Mouse (Mus musculus) adipose tissue, adult 10 weeks (tissue): ENCODE measurements around the gene Ddx54. TPM values are rescaled to one million over a fixed set of nuclear protein-coding genes. Genes with fewer than 3 reads are reported as not detected.

Experiments used
- polyA plus RNA-seq: library from polyadenylated mRNA; stranded (reverse); fragments of 350-450 nt; fragmentation: Illumina TruSeq; extraction: RNeasy Lipid Tissue Mini Kit (QIAGEN cat#74804); gene quantifications from one replicate; pipeline ENCODE4 v1.2.3, GENCODE M21; 2014; ENCODE audit warnings: low read depth, low replicate concordance

The Ddx54 gene
- polyA plus RNA-seq, result 24.2 TPM

DNA sequence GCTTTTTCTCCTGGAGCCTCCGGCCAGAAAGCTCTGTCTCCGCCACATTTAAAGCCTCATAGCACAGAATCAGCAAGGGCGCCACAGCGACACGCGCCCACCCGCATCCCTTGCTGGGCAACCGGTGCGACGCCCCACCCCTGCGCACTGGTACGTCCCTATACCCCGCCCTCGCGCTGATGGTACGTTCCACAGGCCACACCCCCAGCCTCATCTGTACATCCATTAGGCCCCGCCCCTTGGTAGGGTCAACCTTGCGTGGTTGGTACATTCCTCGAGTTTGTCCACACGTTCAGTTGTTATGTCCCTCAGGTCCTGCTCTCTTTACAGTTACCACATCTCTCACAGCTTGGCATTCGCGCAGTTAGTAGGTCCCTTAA lies at the start of gene Ddx54, which contains the start of gene Rita1:
Ddx54 (plus strand) TSS at position 298 of the 380 bp plus-strand sequence.
Rita1 (minus strand) TSS at position 148 of the 380 bp plus-strand sequence.

GRCm38 (mm10) chr5:120588569-120589094 lies 23.9 kb upstream of the Ddx54 start, which contains the start of the genes Tpcn1 and Iqcd:
TSS of gene Tpcn1 (minus strand) at chr5:120588673.
TSS of gene Iqcd (plus strand) at chr5:120589016.

DNA sequence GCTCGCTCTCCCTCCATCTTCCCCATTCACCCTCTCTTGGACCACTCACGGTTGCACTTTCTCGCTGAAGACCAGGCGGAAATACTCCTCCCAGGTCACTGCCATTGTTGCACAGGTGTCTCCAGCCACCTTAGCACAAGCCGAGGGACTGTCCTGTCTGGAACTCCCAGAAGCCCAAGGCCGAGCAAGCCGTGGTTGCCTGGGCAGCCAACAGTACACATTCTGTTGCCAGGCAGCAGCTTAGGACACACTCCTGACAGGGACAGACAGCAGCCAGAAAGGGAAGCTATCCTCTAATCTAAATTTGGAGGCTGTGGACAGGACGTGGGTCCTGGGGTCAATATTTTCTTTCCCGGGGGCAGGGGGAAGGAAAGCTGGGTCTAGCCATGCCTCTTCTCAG lies 21.6 kb downstream of the Ddx54 start, which contains the start of gene Cfap73:
Cfap73 (minus strand) TSS at position 105 of the 400 bp plus-strand sequence.

DNA sequence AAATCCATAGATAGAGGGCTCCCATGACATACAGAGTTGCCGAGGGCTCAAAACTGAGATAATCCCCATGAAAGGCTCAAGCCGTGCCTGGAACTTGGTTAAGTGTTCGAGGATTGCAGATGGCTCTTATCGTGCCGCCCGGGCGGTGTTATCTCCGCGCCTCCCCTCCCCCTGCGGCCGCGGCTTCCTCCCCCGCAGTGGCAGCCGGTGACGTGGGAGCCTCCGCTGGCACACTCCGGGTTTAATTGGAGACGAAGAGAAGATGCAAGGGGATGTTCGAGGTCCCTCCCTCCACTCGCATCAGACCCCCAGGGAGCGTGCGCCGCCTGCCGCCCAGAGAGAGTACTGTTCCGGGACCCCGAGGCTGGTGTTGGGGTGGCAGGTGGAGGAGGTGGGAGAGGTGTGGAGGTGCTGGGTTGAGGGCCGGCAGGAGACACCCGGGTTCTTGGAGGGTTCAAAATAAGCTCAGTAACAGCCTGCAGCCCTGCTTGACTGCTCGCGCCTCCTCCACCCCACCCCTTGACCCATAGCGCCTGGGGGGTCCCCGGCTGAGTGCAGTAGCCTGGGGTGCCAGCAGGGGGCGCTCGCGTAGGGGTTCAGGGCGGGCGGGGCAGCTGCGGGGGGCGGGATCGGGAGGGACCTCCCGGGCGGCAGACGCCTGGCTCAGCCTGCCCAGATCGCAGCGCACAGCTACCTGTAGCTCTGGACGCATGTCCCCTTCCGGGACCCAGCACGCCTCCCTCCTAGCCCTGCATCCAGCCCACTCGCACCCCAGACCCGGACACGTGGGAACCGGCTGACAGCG lies 36.2 kb downstream of the Ddx54 start, which contains the start of gene Rasal1:
Rasal1 (plus strand) TSS at position 244 of the 805 bp plus-strand sequence.

Other genes starting within 250 kb of the Ddx54 start
- not detected for gene Lhx5, start 181.0 kb upstream of the Ddx54 start, polyA plus RNA-seq
- gene Sdsl, start 139.9 kb upstream of the Ddx54 start, polyA plus RNA-seq, result 3.7 TPM
- not detected for gene Sds, start 136.2 kb upstream of the Ddx54 start, polyA plus RNA-seq
- 58.7 TPM for gene Plbd2, start 109.1 kb upstream of the Ddx54 start, polyA plus RNA-seq
- 20.8 TPM for gene Slc8b1, start 101.6 kb upstream of the Ddx54 start, polyA plus RNA-seq
- 36.4 TPM for gene Tpcn1, start 24.1 kb upstream of the Ddx54 start, polyA plus RNA-seq
- 7.2 TPM for gene Iqcd, start 23.7 kb upstream of the Ddx54 start, polyA plus RNA-seq
- gene Rita1, start 150 bp upstream of the Ddx54 start, polyA plus RNA-seq, result 10.6 TPM
- 1.8 TPM for gene Cfap73, start 21.5 kb downstream of the Ddx54 start, polyA plus RNA-seq
- gene Rasal1, start 36.1 kb downstream of the Ddx54 start, polyA plus RNA-seq, result 0.52 TPM
- 3.7 TPM for gene Dtx1, start 99.2 kb downstream of the Ddx54 start, polyA plus RNA-seq
- 4.5 TPM for gene Oas2, start 137.1 kb downstream of the Ddx54 start, polyA plus RNA-seq
- gene Oas3, start 164.9 kb downstream of the Ddx54 start, polyA plus RNA-seq, result 0.41 TPM
- gene Oas1e, start 182.8 kb downstream of the Ddx54 start, polyA plus RNA-seq, result not detected
- 2.5 TPM for gene Oas1c, start 199.8 kb downstream of the Ddx54 start, polyA plus RNA-seq
- not detected for gene Oas1f, start 234.6 kb downstream of the Ddx54 start, polyA plus RNA-seq
- gene Oas1h, start 248.7 kb downstream of the Ddx54 start, polyA plus RNA-seq, result not detected